Mouse (Mus musculus): ENCODE measurements around the gene Adgrf5. TPM values are rescaled to one million over a fixed set of nuclear protein-coding genes. Genes with fewer than 3 reads are reported as not detected.

The Adgrf5 gene
- total and polyA plus RNA-seq, 3 experiments, result not detected

- no peak overlapping the region for H3K27ac ChIP-seq (ENCODE audit: insufficient read depth, low read depth)
Observed at GRCm38 (mm10) chr17:43326726-43327700, 33.2 kb upstream of the Adgrf5 start.

DNA sequence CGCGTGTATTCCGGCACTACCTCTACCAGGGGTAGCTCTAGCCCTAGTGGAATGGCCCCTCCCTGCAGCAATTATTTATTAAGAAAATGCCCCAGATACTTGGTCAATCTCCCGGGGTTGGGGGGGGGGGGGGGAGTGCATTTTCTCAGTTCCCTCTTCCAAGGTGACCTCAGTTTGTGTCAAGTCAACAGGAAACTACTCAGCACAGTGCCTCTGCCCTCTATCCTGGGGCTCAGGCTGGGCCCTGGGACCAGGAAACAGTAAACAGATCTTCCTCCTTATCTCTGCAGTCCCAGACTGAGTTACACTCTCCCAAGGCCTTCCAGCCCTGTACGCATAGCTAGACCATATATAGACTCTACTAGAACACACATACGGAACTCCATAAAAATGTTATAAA is 32.4 kb upstream of the Adgrf5 start:
- H3K9me3 ChIP-seq (replicated peaks; ENCODE audit: low read length), result peaks cover 46% of the 10 kb centered on the region
- no peaks in the 10 kb centered on the region for H3K36me3 ChIP-seq (replicated peaks in 1 of 2; ENCODE audit: control insufficient read depth in 1 of 2, insufficient read depth in 1 of 2, low read length in 1 of 2)
- dilution Hi-C loops (cut with MboI; ENCODE audit: extremely low pct_ligation_motif_present, extremely low pct_unique_long_range_greater_than_20kb, low sequenced_read_pairs), result no loop called here
- no peaks in the 10 kb centered on the region for H3K27me3 ChIP-seq (replicated peaks)
- DNase-seq (ENCODE audit: extremely low read depth), result no peak
- H3K4me2 ChIP-seq (ENCODE audit: insufficient read depth, low read depth, poor library complexity, severe bottlenecking), result no peak overlapping the region
- H3K27ac ChIP-seq (ENCODE audit: insufficient read depth, low read depth), result no peak overlapping the region
- H3K4me1 ChIP-seq (ENCODE audit: control insufficient read depth in 1 of 2, insufficient read depth in 2 of 2), result peaks cover 0 to 3% of the 10 kb centered on the region in 2 experiments; a peak in 1 of 4 replicates
- in situ Hi-C loops (cut with MboI; ENCODE audit: low pct_ligation_motif_present, low pct_unique_long_range_greater_than_20kb, low sequenced_read_pairs), result no loop called here
- no peak for TF ChIP-seq KAT2A (IDR thresholded peaks at IDR 0.05; ENCODE audit: insufficient replicate concordance, low read length)
- no peak for TF ChIP-seq SIN3A (IDR thresholded peaks at IDR 0.05; ENCODE audit: low read length)
- no peak for TF ChIP-seq USF2 (conservative IDR thresholded peaks at IDR 0.05; ENCODE audit: low read depth, low read length)
- H3K79me2 ChIP-seq (replicated peaks; ENCODE audit: control insufficient read depth, extremely low read depth, insufficient read depth, poor library complexity, severe bottlenecking), result no peaks in the 10 kb centered on the region
- no peak overlapping the region for H3K4me3 ChIP-seq (replicated peaks in 1 of 3; ENCODE audit: low read depth in 2 of 3, low read length in 2 of 3, poor library complexity in 1 of 3)
- H3K9ac ChIP-seq (ENCODE audit: insufficient read depth, low read depth), result no peak overlapping the region

More at GRCm38 (mm10) chr17:43326726-43327700, 33.2 kb upstream of the Adgrf5 start:
- Histone ChIP-seq H3K4me1 (ENCODE audit: control insufficient read depth in 1 of 2, insufficient read depth in 2 of 2) (peaks cover 0 to 3% of the 10 kb centered on the region in 2 experiments; a peak in 1 of 4 replicates), H3K36me3 (replicated peaks in 1 of 2; ENCODE audit: control insufficient read depth in 1 of 2, insufficient read depth in 1 of 2, low read length in 1 of 2) (no peaks in the 10 kb centered on the region), H3K4me3 (replicated peaks in 1 of 3; ENCODE audit: low read depth in 2 of 3, low read length in 2 of 3, poor library complexity in 1 of 3) (no peak overlapping the region), H3K27me3 (replicated peaks) (no peaks in the 10 kb centered on the region), H3K4me2 (ENCODE audit: insufficient read depth, low read depth, poor library complexity, severe bottlenecking) (no peak overlapping the region), H3K9me3 (replicated peaks; ENCODE audit: low read length) (peaks cover 51% of the 10 kb centered on the region), H3K9ac (ENCODE audit: insufficient read depth, low read depth) (no peak overlapping the region), H3K79me2 (replicated peaks; ENCODE audit: control insufficient read depth, extremely low read depth, insufficient read depth, poor library complexity, severe bottlenecking) (no peaks in the 10 kb centered on the region)
- DNase-seq (ENCODE audit: extremely low read depth), result no peak
- no peak for TF ChIP-seq TCF12 (IDR thresholded peaks at IDR 0.05; ENCODE audit: low read depth, low read length)
- no peak for TF ChIP-seq JUN (IDR thresholded peaks at IDR 0.05; ENCODE audit: insufficient read depth, low read depth, low read length)
- no peak for TF ChIP-seq MYC (IDR thresholded peaks at IDR 0.05; ENCODE audit: low read depth, low read length)
- no peak for TF ChIP-seq RCOR1 (conservative IDR thresholded peaks at IDR 0.05; ENCODE audit: low read depth, low read length)
- TF ChIP-seq HCFC1 (IDR thresholded peaks at IDR 0.05; ENCODE audit: low read depth, low read length), result no peak
- no peak for TF ChIP-seq CTCF (conservative IDR thresholded peaks at IDR 0.05 in 1 of 2, IDR thresholded peaks at IDR 0.05 in 1 of 2; ENCODE audit: low read depth in 2 of 2, low read length in 2 of 2)
- no peak for TF ChIP-seq MAFK (IDR thresholded peaks at IDR 0.05; ENCODE audit: insufficient replicate concordance, low read length)
- no peak for TF ChIP-seq MAZ (IDR thresholded peaks at IDR 0.05; ENCODE audit: low read depth, low read length)
- dilution Hi-C loops (cut with MboI; ENCODE audit: extremely low pct_ligation_motif_present, extremely low pct_unique_long_range_greater_than_20kb, low sequenced_read_pairs), result no loop called here
- in situ Hi-C loops (cut with MboI; ENCODE audit: low pct_ligation_motif_present, low pct_unique_long_range_greater_than_20kb, low sequenced_read_pairs), result no loop called here

GRCm38 (mm10) chr17:43329216-43329615 is 31.0 kb upstream of the Adgrf5 start:
- no peaks in the 10 kb centered on the region for H3K27me3 ChIP-seq (replicated peaks)
- H3K4me3 ChIP-seq (replicated peaks in 1 of 3; ENCODE audit: low read depth in 2 of 3, low read length in 2 of 3, poor library complexity in 1 of 3), result no peak overlapping the region
- no peak for DNase-seq (ENCODE audit: extremely low read depth)
- in situ Hi-C loops (cut with MboI; ENCODE audit: low pct_ligation_motif_present, low pct_unique_long_range_greater_than_20kb, low sequenced_read_pairs) (no loop called here), dilution Hi-C loops (cut with MboI; ENCODE audit: extremely low pct_ligation_motif_present, extremely low pct_unique_long_range_greater_than_20kb, low sequenced_read_pairs) (no loop called here)
- no peak overlapping the region for H3K27ac ChIP-seq (ENCODE audit: insufficient read depth, low read depth)
- H3K4me2 ChIP-seq (ENCODE audit: insufficient read depth, low read depth, poor library complexity, severe bottlenecking), result no peak overlapping the region
- peaks cover 0 to 3% of the 10 kb centered on the region in 2 experiments; a peak in 1 of 4 replicates for H3K4me1 ChIP-seq (ENCODE audit: control insufficient read depth in 1 of 2, insufficient read depth in 2 of 2)
- H3K79me2 ChIP-seq (replicated peaks; ENCODE audit: control insufficient read depth, extremely low read depth, insufficient read depth, poor library complexity, severe bottlenecking), result no peaks in the 10 kb centered on the region
- H3K9ac ChIP-seq (ENCODE audit: insufficient read depth, low read depth), result no peak overlapping the region
- peaks cover 35% of the 10 kb centered on the region for H3K9me3 ChIP-seq (replicated peaks; ENCODE audit: low read length)
- H3K36me3 ChIP-seq (replicated peaks in 1 of 2; ENCODE audit: control insufficient read depth in 1 of 2, insufficient read depth in 1 of 2, low read length in 1 of 2), result no peaks in the 10 kb centered on the region
- no peak for TF ChIP-seq SMC3 (IDR thresholded peaks at IDR 0.05; ENCODE audit: low read depth, low read length)
- TF ChIP-seq MYC (IDR thresholded peaks at IDR 0.05; ENCODE audit: low read depth, low read length), result no peak
- no peak for TF ChIP-seq ZC3H11A (IDR thresholded peaks at IDR 0.05; ENCODE audit: low read depth, low read length)
- no peak for TF ChIP-seq CHD2 (IDR thresholded peaks at IDR 0.05; ENCODE audit: low read length)
- TF ChIP-seq JUND (conservative IDR thresholded peaks at IDR 0.05; ENCODE audit: low read depth, low read length), result no peak
- no peak for TF ChIP-seq HCFC1 (IDR thresholded peaks at IDR 0.05; ENCODE audit: low read depth, low read length)

Measured in CH12.LX (cell line).